Comparison of ENCODE assay signal across 8 mouse cellular contexts in genomic region chr2:140170127-140170802, GRCm38 (mm10). TPM values are rescaled to one million over a fixed set of nuclear protein-coding genes. Genes with fewer than 3 reads are reported as not detected.
A peak's percentile ranks its signal among the peaks of the same experiment; 100 is the strongest.
DNase-seq lines count a peak whose midpoint lies in the region; ATAC-seq lines count a peak whose summit lies in the region.

TSS of gene Esf1 (minus strand) at chr2:140170564.
TSS of gene Ndufaf5 (plus strand) at chr2:140170649.

- ATAC-seq in inflammation-experienced regulatory T-cells, adult 6 months = peak; percentile 97
- peak; percentile 96 for ATAC-seq in megakaryocyte-erythroid progenitor cell, adult 5-6 weeks (replicated peaks; ENCODE audit: low FRiP score, low TSS enrichment, poor library complexity, severe bottlenecking)

- intact Hi-C loops in gastrocnemius, postnatal 14 days (cut with DNase I; ENCODE audit: low total_unique reads) = no loop called here
- intact Hi-C loops in left cerebral cortex, postnatal 10 days (cut with DNase I) = no loop called here

- DNase-seq in adrenal gland, adult (ENCODE audit: inconsistent age in 2 of 2, low spot score in 1 of 2) = peak; percentile 96 to 99
- DNase-seq in embryo, embryonic 10.5 days (ENCODE audit: low spot score) = peak; percentile 99
- DNase-seq in gastrocnemius, postnatal 14 days = peak; percentile 95
- peak; percentile 95 for DNase-seq in left cerebral cortex, postnatal 10 days (ENCODE audit: extremely low spot score in 1 of 2, low spot score in 2 of 2)
- DNase-seq in right cerebral cortex, postnatal 25 days = peak; percentile 97
- DNase-seq in urinary bladder, postnatal 4 days (ENCODE audit: low spot score in 2 of 2) = peak; percentile 90 to 95

RNA-seq across cellular contexts. Expression of gene Esf1, which starts in this region (rescaled TPM):
- total RNA-seq in gastrocnemius, postnatal 14 days (2021) = 10 to 100 TPM; 11.7 to 12.9 TPM
- 10 to 100 TPM; 25.4 to 33.2 (median 30.9) TPM for polyA plus RNA-seq in inflammation-experienced regulatory T-cells, adult 6 months (2017; shearing (Covaris generic))
- 10 to 100 TPM; 19.3 to 20.4 TPM for total RNA-seq in left cerebral cortex, postnatal 10 days (2021)
- total RNA-seq in megakaryocyte-erythroid progenitor cell, adult 5-6 weeks (2014; fragmentation: Nextera tagmentation) = 47.0 and 53.4 TPM in 2 replicates
- total RNA-seq in megakaryocyte-erythroid progenitor cell, adult 5-6 weeks (2017) = 103 and 156 TPM in 2 replicates

RNA-seq across cellular contexts. Expression of gene Ndufaf5, which starts in this region (rescaled TPM):
- total RNA-seq in gastrocnemius, postnatal 14 days (2021) = 10 to 100 TPM; 24.9 to 27.2 TPM
- polyA plus RNA-seq in inflammation-experienced regulatory T-cells, adult 6 months (2017; shearing (Covaris generic)) = 10 to 100 TPM; 14.3 to 20.1 (median 17.2) TPM
- 10 to 100 TPM; 53.8 to 59.0 TPM for total RNA-seq in left cerebral cortex, postnatal 10 days (2021)
- 9.7 and 23.7 TPM in 2 replicates for total RNA-seq in megakaryocyte-erythroid progenitor cell, adult 5-6 weeks (2014; fragmentation: Nextera tagmentation)
- 22.4 and 30.5 TPM in 2 replicates for total RNA-seq in megakaryocyte-erythroid progenitor cell, adult 5-6 weeks (2017)

Comparison
In these comparisons a context has a peak if more than half of its experiments do, and no peak if none do; other contexts are left out.
1. Peak in every context shown above with its lines: DNase-seq and ATAC-seq.